Mouse (Mus musculus) neural tube, embryonic 12.5 days (tissue): Measurements from ENCODE around the gene Gfer. TPM values are rescaled to one million over a fixed set of nuclear protein-coding genes. Genes with fewer than 3 reads are reported as not detected.
A peak's percentile ranks its signal among the peaks of the same experiment; 100 is the strongest.
"Not testable (repeated sequence)": the region's sequence is repeated elsewhere in the genome, so short reads cannot be mapped to it uniquely, and the experiment has no call there.

ENCODE experiments used
- ATAC-seq: fragments of 200-750 bp; cut with Nextera tagmentation; 2 replicates; pipeline ENCODE4 v1.8.0; 2017; ENCODE audit warnings: low read depth, mild to moderate bottlenecking, moderate TSS enrichment, moderate library complexity; ENCODE audit not compliant: low FRiP score
- H3K27ac ChIP-seq: fragments of 300-500 bp; sonication (generic); 2 replicates; pipeline ENCODE4 v1.5.1; 2016
- H3K27me3 ChIP-seq: fragments of 300-500 bp; sonication (generic); replicated peaks from 2 replicates; pipeline ENCODE4 v1.6.1; 2016; ENCODE audit warnings: mild to moderate bottlenecking
- H3K36me3 ChIP-seq: fragments of 300-500 bp; sonication (generic); 2 replicates; pipeline ENCODE4 v1.6.1; 2016; ENCODE audit warnings: mild to moderate bottlenecking
- H3K4me1 ChIP-seq: fragments of 300-500 bp; sonication (generic); 2 replicates; pipeline ENCODE4 v1.6.1; 2016
- H3K4me2 ChIP-seq: fragments of 300-500 bp; sonication (generic); replicated peaks from 2 replicates; pipeline ENCODE4 v1.6.1; 2016; ENCODE audit warnings: mild to moderate bottlenecking
- H3K4me3 ChIP-seq: fragments of 300-500 bp; sonication (generic); 2 replicates; pipeline ENCODE4 v1.5.1; 2016
- H3K9ac ChIP-seq: fragments of 300-500 bp; sonication (generic); 2 replicates; pipeline ENCODE4 v1.6.1; 2016; ENCODE audit warnings: mild to moderate bottlenecking
- H3K9me3 ChIP-seq: fragments of 300-500 bp; sonication (generic); 2 replicates; pipeline ENCODE4 v1.6.1; 2016; ENCODE audit warnings: mild to moderate bottlenecking
- WGBS: fragments of 180-500 bp; shearing (Covaris S2); methylation state at CpG from one replicate; pipeline ENCODE4 v1.1.7; 2016; 5-methylcytosine and 5-hydroxymethylcytosine counted together
- polyA plus RNA-seq: library from polyadenylated mRNA; unstranded; fragments of >200 nt; fragmentation: Nextera tagmentation; extraction: Ambion mirVana; gene quantifications from 2 replicates; pipeline ENCODE4 v1.2.1, GENCODE M21; 2016

The Gfer gene
- polyA plus RNA-seq, 1 experiment from 2014 or later: 40.2 TPM

DNA sequence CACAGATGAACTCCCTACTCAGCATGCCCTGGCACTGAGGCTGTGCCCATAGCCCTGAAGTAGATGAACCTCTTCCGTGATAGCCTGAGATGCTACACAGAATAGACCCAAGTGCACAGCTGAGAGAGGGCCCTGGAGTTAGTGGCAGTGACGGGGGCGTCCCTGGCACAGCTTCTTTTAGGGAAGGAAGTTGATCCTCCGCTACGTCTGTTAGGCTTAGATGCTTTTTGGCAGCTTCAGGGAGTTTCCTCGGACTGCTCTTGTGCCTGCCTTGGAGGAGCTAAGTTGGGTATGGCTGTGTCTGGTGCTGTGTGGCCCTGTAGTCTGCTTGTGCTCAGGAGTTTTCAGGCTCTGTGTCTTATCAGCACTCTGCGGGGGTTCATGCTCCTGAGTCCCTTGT, 21.7 kb downstream of the Gfer start:
- WGBS: 90% methylated on average over 7 of the region's 7 CpGs

DNA sequence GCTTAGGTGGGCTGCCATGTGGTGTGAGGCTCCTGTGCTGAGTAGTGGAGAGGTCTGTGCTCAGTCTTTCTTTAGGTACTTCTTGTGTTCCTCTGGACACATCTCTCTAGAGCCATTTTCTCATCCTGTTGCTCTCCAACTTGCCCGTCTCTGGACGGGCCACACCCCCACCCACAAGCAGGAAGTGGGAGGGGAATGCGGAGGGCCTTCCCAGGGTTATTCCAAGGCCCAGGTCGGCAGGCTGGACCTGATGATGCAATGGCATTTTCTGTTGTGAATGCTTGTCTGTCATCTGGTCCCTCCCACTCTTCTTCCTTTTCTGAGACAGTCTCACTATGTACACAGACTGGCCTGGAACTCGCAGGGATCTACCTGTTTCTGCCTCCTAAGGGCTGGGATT, 23.8 kb downstream of the Gfer start:
- WGBS: 33% methylated on average over 5 of the region's 5 CpGs
- Histone ChIP-seq H3K4me1 (peaks cover 27% of the 10 kb centered on the region), H3K4me3 (no peak overlapping the region), H3K4me2 (peak overlapping the region; percentile 12), H3K27ac (no peak overlapping the region), H3K36me3 (peaks cover 5% of the 10 kb centered on the region), H3K27me3 (no peaks in the 10 kb centered on the region), H3K9me3 (no peaks in the 10 kb centered on the region), H3K9ac (no peak overlapping the region)
- ATAC-seq: no peak

More for the DNA sequence above, 21.7 kb downstream of the Gfer start:
- H3K9me3 ChIP-seq: no peaks in the 10 kb centered on the region
- 0 out of 2 replicates have a peak overlapping the region, but pooled peaks have one; percentile 13 for H3K9ac ChIP-seq
- H3K27me3 ChIP-seq: no peaks in the 10 kb centered on the region
- peaks cover 23% of the 10 kb centered on the region for H3K4me1 ChIP-seq
- H3K27ac ChIP-seq: no peak overlapping the region
- no peak overlapping the region for H3K4me2 ChIP-seq
- no peak overlapping the region for H3K4me3 ChIP-seq
- H3K36me3 ChIP-seq: peaks cover 26% of the 10 kb centered on the region
- ATAC-seq: no peak

DNA sequence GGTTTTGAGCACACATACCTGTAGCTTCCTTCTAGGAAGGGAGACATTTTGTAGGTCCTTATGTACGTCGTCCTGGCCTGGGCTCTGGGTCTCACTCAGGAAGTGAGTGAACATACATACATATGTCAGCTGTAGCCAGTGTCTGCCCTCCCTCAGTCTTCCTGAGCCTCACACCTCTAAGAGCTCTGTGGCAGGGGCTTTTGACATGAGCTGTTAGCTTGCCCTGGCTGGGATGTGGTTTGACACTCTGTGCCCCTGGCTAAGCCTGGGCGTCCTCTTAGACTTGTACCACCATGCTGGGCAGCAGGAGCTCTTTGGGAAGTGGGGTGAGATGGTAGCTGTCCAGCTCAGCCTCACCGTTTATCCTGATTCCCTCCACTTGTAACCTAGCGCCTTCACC, 24.6 kb downstream of the Gfer start:
- Histone ChIP-seq H3K4me3 (no peak overlapping the region), H3K4me2 (peak overlapping the region; percentile 81), H3K27ac (no peak overlapping the region), H3K9me3 (no peaks in the 10 kb centered on the region), H3K36me3 (no peaks in the 10 kb centered on the region), H3K4me1 (peaks cover 27% of the 10 kb centered on the region), H3K27me3 (no peaks in the 10 kb centered on the region), H3K9ac (peak overlapping the region; percentile 97)
- ATAC-seq: no peak
- WGBS: 77% methylated on average over 5 of the region's 5 CpGs

DNA sequence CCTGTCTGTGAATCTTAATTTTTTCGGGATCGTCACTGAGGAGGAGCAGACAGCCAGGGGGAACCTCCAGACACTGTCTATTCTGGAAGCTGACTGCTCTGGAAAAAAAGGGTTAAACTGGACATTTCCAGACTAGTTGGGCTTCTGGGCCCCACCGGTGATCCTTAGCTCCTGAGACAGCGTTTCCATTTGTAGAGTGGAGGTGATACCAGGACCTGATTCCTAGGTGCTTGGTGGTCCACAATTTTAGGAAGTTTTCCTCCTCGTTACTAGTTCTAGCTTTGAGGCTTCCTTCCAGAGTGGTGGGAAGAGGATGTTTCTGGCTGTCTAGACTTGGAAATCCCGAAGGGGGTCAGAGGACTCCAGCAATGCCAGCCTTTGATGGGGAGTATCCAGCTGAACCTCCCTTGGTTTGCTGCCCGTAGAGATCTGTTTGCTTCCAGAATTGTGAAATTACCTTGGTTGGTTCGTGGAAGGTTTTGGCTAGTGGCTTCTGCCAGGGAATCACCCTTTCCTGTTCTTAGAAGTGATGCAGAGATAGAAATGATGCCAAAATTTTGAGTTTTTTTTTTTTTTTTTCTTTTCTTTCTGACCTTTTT, 25.6 kb downstream of the Gfer start:
- Histone ChIP-seq H3K4me2 (peak overlapping the region; percentile 81), H3K9me3 (no peaks in the 10 kb centered on the region), H3K27me3 (no peaks in the 10 kb centered on the region), H3K4me1 (peaks cover 27% of the 10 kb centered on the region), H3K4me3 (peak overlapping the region; percentile 99), H3K36me3 (no peaks in the 10 kb centered on the region), H3K9ac (peak overlapping the region; percentile 97), H3K27ac (peak overlapping the region; percentile 59; the same call in 1 of the 2 replicates)
- WGBS: 15% methylated on average over 8 of the region's 8 CpGs
- ATAC-seq: 0 out of 2 replicates have a peak, but pooled peaks have one; percentile 5

DNA sequence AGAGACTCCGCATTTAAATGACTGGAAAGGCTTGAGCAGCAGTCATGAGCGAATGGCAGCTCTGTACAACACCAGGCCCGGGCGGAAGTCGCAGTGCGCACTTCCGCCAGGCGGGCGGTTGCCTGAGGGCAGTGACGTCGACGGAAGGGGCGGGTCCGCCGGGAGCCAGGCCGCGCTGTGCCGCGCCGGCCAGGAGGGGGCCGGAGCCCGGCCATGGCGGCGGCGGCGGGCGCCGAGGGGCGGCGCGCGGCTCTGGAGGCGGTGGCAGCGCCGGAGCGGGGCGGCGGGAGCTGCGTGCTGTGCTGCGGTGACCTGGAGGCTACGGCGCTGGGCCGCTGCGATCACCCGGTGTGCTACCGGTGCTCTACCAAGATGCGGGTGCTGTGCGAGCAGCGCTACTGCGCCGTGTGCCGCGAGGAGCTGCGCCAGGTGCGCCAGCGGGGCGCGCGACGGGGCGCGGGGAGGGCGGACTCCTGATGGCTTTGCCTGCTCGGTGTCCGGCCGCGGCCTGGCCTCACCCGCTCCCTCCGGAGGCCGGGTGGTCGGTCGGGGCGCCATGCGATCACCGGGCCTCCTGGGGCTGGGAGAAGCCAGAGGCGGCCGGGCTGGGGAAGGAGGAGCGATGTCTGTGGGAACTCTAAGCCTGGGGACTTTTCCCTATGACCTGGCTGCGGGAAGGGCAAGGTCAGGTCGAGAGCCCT, 26.3 kb downstream of the Gfer start, which contains the start of gene Zfp598:
TSS of gene Zfp598 (plus strand) at position 143 of the 701 bp plus-strand sequence.
- Histone ChIP-seq H3K36me3 (no peaks in the 10 kb centered on the region), H3K27me3 (no peaks in the 10 kb centered on the region), H3K4me3 (peak within 1 kb of the TSS; percentile 99), H3K4me1 (peaks cover 27% of the 10 kb centered on the region), H3K9ac (peak within 1 kb of the TSS; percentile 97), H3K4me2 (peak within 1 kb of the TSS; percentile 81), H3K27ac (peak within 1 kb of the TSS; percentile 59), H3K9me3 (no peaks in the 10 kb centered on the region)
- ATAC-seq: peak; percentile 98
- WGBS: 1% methylated on average over 66 of the region's 80 CpGs

DNA sequence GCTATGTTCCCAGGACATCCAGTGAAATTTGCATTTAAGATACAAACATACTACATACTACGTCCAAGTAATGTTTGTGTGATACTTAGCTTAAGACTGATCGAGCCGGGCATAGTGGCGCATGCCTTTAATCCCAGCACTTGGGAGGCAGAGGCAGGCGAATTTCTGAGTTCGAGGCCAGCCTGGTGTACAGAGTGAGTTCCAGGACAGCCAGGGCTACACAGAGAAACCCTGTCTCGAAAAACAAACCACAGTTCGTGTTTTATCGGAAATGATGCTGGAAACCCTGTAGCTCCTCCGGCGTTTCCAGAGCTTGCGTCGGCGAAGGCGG, 26.8 kb downstream of the Gfer start:
- H3K4me3 ChIP-seq: peak overlapping the region; percentile 99
- peak; percentile 41 for ATAC-seq
- H3K27ac ChIP-seq: 0 out of 2 replicates have a peak overlapping the region, but pooled peaks have one; percentile 59
- H3K4me1 ChIP-seq: peaks cover 27% of the 10 kb centered on the region
- not testable (repeated sequence) for H3K9me3 ChIP-seq, H3K36me3 ChIP-seq, H3K27me3 ChIP-seq
- H3K9ac ChIP-seq: peak overlapping the region; percentile 97; the same call in 1 of the 2 replicates
- peak overlapping the region; percentile 81 for H3K4me2 ChIP-seq
- 13% methylated on average over 15 of the region's 15 CpGs for WGBS

DNA sequence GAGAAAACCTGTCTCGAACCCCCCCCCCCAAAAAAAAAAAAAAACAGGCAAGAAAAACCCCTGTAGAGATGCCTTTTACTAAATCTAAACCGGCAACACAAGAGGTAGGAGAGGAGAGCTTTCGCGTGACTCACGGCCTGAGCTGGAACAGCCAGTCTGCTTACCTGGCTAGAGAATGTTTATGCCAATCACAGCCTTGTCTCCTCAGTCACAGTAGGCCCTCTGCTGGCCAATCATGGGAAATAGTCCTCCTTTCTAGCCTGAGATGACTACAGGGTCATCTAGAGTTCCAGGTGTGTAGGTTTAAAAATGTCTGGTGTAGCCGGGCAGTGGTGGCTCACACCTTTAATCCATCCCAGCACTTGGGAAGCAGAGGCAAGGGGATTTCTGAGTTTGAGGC, 28.5 kb downstream of the Gfer start:
- H3K4me1 ChIP-seq: peaks cover 27% of the 10 kb centered on the region
- H3K9me3 ChIP-seq: no peaks in the 10 kb centered on the region
- no peak overlapping the region for H3K9ac ChIP-seq
- no peak overlapping the region for H3K4me2 ChIP-seq
- no peaks in the 10 kb centered on the region; the same call in 1 of the 2 replicates for H3K27me3 ChIP-seq
- no peak overlapping the region for H3K4me3 ChIP-seq
- H3K27ac ChIP-seq: no peak overlapping the region
- WGBS: 35% methylated on average over 6 of the region's 6 CpGs
- H3K36me3 ChIP-seq: no peaks in the 10 kb centered on the region
- no peak for ATAC-seq

DNA sequence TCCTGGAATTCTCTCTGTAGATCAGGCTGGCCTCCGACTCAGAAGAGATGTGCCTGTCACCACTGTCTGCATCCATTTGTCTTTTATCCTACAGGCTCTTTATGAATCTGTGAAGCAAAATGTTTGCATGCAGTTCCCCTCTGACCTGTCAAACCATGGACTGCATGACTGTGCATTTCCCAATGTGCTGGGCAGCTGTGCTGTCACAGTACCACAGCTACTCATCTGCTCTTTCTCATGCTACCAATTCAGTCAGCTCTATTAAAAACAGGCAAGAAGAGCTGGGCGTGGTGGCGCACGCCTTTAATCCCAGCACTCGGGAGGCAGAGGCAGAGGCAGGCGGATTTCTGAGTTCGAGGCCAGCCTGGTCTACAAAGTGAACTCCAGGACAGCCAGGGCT, 28.9 kb downstream of the Gfer start:
- not testable (repeated sequence) for H3K36me3 ChIP-seq

DNA sequence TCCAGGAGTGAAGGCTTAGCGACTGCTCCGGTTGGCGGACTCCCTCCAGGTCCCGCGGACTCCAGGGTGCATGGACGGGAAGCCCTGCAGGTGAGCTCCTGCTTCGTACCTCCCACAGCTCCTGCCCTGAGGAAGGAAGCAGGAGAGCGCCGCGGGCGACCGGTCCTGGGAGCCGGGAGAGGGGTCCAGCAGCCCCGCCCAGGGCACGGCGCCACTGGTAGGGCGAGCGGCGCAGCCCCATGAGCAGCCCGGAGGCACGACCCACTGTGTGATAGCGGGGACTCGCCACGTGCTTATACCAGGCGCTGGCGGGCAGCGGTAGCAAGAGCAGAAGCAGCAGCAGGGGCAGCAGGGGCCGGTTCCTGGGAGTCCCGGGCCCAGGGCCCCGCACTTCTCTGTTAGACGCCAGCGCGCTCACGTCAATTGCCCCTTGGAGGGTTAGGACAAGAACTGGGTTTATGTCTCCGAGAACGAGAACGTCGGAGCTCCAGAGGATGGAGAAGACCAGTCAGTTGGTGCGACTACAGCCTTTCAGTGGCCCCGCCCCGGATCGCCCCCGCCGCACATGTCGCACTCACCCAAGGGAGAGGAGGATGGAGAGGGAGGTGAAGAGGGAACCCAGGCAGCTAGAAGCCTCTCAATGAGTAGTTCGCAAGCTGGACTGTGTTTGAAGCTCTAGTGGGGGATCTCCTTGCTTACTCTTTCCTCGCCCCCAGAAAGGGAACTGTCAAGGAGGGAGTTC, 37.8 kb downstream of the Gfer start, which contains the start of gene Npw:
TSS of gene Npw (minus strand) at position 441 of the 742 bp plus-strand sequence.
- no peak for ATAC-seq
- Histone ChIP-seq H3K27me3 (peaks cover 47% of the 10 kb centered on the region), H3K4me2 (peak within 1 kb of the TSS; percentile 68)

More for the DNA sequence above, 28.9 kb downstream of the Gfer start:
- not testable (repeated sequence) for H3K4me2 ChIP-seq, H3K27me3 ChIP-seq, ATAC-seq, H3K9me3 ChIP-seq, H3K4me3 ChIP-seq, H3K27ac ChIP-seq, H3K9ac ChIP-seq
- WGBS: 73% methylated on average over 7 of the region's 7 CpGs
- H3K4me1 ChIP-seq: peaks cover 23% of the 10 kb centered on the region

DNA sequence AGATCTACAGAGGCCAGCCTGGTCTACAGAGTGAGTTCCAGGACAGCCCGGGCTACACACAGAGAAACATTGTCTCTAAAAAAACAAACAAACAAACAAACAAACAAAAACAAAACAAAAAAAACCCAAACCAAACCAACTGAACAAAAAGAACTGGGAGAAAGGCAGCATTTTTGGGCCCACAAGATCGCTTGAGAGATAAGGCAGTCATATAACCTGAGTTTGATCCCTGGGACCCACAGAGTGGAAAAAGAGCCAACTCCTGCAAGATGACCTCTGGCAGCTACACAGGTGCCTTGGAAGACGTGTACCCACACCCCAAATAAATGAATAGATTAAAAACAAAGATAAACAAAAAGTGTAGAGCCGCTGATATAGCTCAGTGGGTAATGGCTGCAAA, 41.0 kb downstream of the Gfer start:
- H3K4me1 ChIP-seq: peaks cover 13% of the 10 kb centered on the region
- no peak for ATAC-seq
- no peak overlapping the region for H3K4me2 ChIP-seq
- H3K27ac ChIP-seq: no peak overlapping the region
- H3K27me3 ChIP-seq: peaks cover 49% of the 10 kb centered on the region
- no peak overlapping the region for H3K4me3 ChIP-seq
- H3K36me3 ChIP-seq: no peaks in the 10 kb centered on the region
- WGBS: 75% methylated on average over 4 of the region's 4 CpGs
- no peak overlapping the region for H3K9ac ChIP-seq
- H3K9me3 ChIP-seq: no peaks in the 10 kb centered on the region

More for the DNA sequence above, 37.8 kb downstream of the Gfer start, which contains the start of gene Npw:
- H3K4me1 ChIP-seq: peaks cover 9% of the 10 kb centered on the region
- H3K4me3 ChIP-seq: peak within 1 kb of the TSS; percentile 33
- H3K36me3 ChIP-seq: no peaks in the 10 kb centered on the region
- no peaks in the 10 kb centered on the region for H3K9me3 ChIP-seq
- H3K9ac ChIP-seq: peak within 1 kb of the TSS; percentile 42; the same call in 1 of the 2 replicates
- no peak within 1 kb of the TSS for H3K27ac ChIP-seq
- 1% methylated on average over 47 of the region's 47 CpGs for WGBS

DNA sequence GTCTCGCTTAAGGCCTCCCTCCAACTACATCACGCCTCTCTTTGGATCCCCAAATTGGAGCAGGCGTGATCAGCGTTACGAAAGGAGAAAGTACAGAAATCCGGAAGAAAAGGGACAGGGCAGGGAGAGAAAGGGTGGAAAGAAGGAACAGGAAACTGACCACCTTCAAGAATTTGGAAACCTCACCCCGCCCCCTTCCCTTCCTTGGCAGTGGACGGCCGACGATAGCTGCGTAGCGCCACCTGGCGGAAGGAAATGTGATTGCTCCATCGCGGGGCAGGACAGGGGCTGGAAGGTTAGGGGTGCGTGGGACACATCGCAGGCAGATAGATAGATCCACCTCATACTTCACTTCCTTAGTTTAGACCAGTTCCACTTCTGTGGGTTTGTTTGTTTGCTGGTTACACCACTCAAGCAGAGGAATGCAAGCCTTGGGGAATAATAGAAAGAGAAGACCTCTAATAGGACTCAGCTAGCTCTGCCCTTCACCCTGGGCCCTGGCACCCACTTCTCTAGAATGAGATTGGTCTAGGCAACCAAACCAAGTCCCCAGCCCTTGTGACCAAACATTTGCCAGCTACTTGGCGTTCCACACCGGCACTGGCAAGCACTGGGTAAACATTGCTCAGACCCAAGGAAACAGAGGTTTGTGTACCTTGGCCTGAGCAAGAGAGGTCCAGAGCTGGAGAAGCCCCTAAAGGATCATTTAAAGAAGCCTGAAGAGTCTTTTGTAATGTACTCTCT, 41.8 kb downstream of the Gfer start:
- Histone ChIP-seq H3K27me3 (peaks cover 48% of the 10 kb centered on the region), H3K9me3 (no peaks in the 10 kb centered on the region), H3K36me3 (no peaks in the 10 kb centered on the region), H3K4me3 (no peak overlapping the region), H3K4me1 (peaks cover 21% of the 10 kb centered on the region), H3K27ac (no peak overlapping the region), H3K4me2 (peak overlapping the region; percentile 54), H3K9ac (no peak overlapping the region)
- ATAC-seq: no peak
- 4% methylated on average over 19 of the region's 19 CpGs for WGBS
